Mouse (Mus musculus) T-helper 2 cell (primary cell): ENCODE data around the gene Cideb.
"Not testable (repeated sequence)": the region's sequence is repeated elsewhere in the genome, so short reads cannot be mapped to it uniquely, and the experiment has no call there.

ENCODE experiments used
- in situ Hi-C: fragments of 300-600 bp; cut with MboI, MseI; formaldehyde crosslinking; loops from one replicate; pipeline ENCODE4 v1.15.1; 2025; ENCODE audit warnings: high pct_unique_total_duplicates

Gene Cideb

GRCm38 (mm10) chr14:55767519-55768414 is 9.5 kb upstream of the Cideb start:
- in situ Hi-C loops: no loop called here

GRCm38 (mm10) chr14:55765696-55766095 is 7.4 kb upstream of the Cideb start, which contains the start of gene Ltb4r1:
Ltb4r1 (plus strand) TSS chr14:55765962.
- in situ Hi-C loops: no loop called here

GRCm38 (mm10) chr14:55763166-55763565 is 4.9 kb upstream of the Cideb start:
- in situ Hi-C loops: no loop called here

GRCm38 (mm10) chr14:55762001-55762821 is 4.0 kb upstream of the Cideb start:
- in situ Hi-C loops: no loop called here

- in situ Hi-C loops: no loop called here
Observed at GRCm38 (mm10) chr14:55761163-55761562, 2.9 kb upstream of the Cideb start, which contains the start of gene Ltb4r2. Ltb4r2 (plus strand) TSS chr14:55761428.

GRCm38 (mm10) chr14:55760156-55760555 is 1.9 kb upstream of the Cideb start:
- in situ Hi-C loops: not testable (repeated sequence)

- in situ Hi-C loops: no loop called here
Observed at GRCm38 (mm10) chr14:55757566-55757965, 692 bp downstream of the Cideb start.

- in situ Hi-C loops: loop anchor here (10.0 kb wide), 1 partner anchor 182 kb away; the partner anchor contains the start of genes A730061H03Rik and Dcaf11
Observed at GRCm38 (mm10) chr14:55747051-55747847, 11.0 kb downstream of the Cideb start.

GRCm38 (mm10) chr14:55745861-55746237 is 12.4 kb downstream of the Cideb start:
- in situ Hi-C loops: loop anchor here (10.0 kb wide), 1 partner anchor 181 kb away; the partner anchor contains the start of genes A730061H03Rik and Dcaf11

- in situ Hi-C loops: loop anchor here (10.0 kb wide), 1 partner anchor 181 kb away; the partner anchor contains the start of genes A730061H03Rik and Dcaf11
Observed at GRCm38 (mm10) chr14:55745180-55745860, 12.9 kb downstream of the Cideb start, which contains the start of the genes Dhrs1 and Nop9. Dhrs1 (minus strand) TSS chr14:55745690. Nop9 (plus strand) TSS chr14:55745693.

GRCm38 (mm10) chr14:55743711-55744110 is 14.5 kb downstream of the Cideb start:
- in situ Hi-C loops: loop anchor here (5.0 to 10.0 kb wide), 2 partner anchors 61 to 179 kb away; partner anchors contain the start of genes A730061H03Rik, Dcaf11 and Tinf2

- in situ Hi-C loops: no loop called here
Observed at GRCm38 (mm10) chr14:55737086-55737687, 21.1 kb downstream of the Cideb start.

- in situ Hi-C loops: no loop called here
Observed at GRCm38 (mm10) chr14:55735758-55736157, 22.5 kb downstream of the Cideb start.

- in situ Hi-C loops: no loop called here
Observed at GRCm38 (mm10) chr14:55735334-55735733, 22.9 kb downstream of the Cideb start.

GRCm38 (mm10) chr14:55734869-55735268 is 23.4 kb downstream of the Cideb start:
- in situ Hi-C loops: no loop called here

- in situ Hi-C loops: no loop called here
Observed at GRCm38 (mm10) chr14:55733889-55734288, 24.4 kb downstream of the Cideb start.

GRCm38 (mm10) chr14:55730531-55731032 is 27.7 kb downstream of the Cideb start:
- in situ Hi-C loops: no loop called here

- in situ Hi-C loops: no loop called here
Observed at GRCm38 (mm10) chr14:55730116-55730515, 28.1 kb downstream of the Cideb start.

GRCm38 (mm10) chr14:55727889-55728685 is 30.2 kb downstream of the Cideb start:
- in situ Hi-C loops: no loop called here
